7 mouse cellular contexts compared by ENCODE assay signal in the genomic region with DNA sequence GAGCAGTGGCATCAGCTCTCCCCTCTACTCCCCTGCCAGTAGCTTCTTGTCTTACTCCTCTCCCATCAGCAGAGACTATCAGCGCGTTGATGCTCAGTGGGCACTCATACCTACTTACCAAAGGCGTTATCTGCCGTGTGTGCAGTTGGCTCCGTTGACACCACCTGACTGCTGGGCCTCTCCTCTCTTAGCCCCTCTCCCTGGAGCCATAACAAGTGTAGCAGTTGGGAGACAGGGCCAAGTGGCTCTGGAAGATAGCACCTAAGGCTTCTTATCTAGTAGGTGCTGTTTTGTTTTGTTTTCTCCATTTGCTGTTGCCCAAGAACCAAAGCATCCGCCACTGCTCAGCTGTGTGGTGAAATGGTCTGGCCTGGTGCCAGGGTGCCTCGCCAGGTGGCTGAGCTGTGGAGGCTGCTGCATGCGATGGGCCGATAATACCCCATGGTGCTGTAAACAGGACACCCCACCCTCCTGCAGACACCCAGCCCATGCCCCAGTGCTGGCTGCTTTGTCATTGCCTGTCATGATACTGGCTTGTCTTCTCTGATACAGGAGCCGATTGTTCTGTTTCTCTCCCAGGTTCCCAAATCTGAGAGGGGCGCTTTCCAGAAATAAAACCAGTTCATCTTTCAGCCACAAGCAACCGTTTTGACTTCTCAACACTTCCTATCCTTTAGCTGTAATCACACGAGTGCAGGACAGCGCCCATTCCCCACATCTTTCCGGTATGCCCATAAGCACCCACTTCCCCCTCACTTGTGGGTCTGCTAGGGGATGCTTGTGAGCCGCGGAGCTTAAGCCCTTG. TPM values are rescaled to one million over a fixed set of nuclear protein-coding genes. Genes with fewer than 3 reads are reported as not detected.
DNase-seq lines count a peak whose midpoint lies in the region; ATAC-seq and TF ChIP-seq lines count a peak whose summit lies in the region.

No protein-coding gene starts in this region.

- WGBS in kidney, embryonic 15.5 days: 79% methylated on average over 17 of the region's 17 CpGs
- WGBS in thymus, adult 2 months: 7% methylated on average over 17 of the region's 17 CpGs

- H3K27me3 ChIP-seq in kidney, embryonic 15.5 days: no peaks in the 10 kb centered on the region
- H3K27me3 ChIP-seq in megakaryocyte, embryonic 14.5 days (replicated peaks): peaks cover 43% of the 10 kb centered on the region
- H3K27me3 ChIP-seq in thymus, adult 2 months (ENCODE audit: control insufficient read depth, insufficient read depth, low read length): no peaks in the 10 kb centered on the region

- no peak for TF ChIP-seq POLR2A in thymus, adult 2 months (IDR thresholded peaks at IDR 0.05; ENCODE audit: control insufficient read depth, extremely low read depth, insufficient read depth, low read length, poor library complexity)

- H3K4me2 ChIP-seq in kidney, embryonic 15.5 days: no peak overlapping the region

- DNase-seq in ovary, adult 18-20 months (ENCODE audit: low spot score): peak; percentile 26
- DNase-seq in ovary, postnatal 10 days (ENCODE audit: low spot score): no peak
- peak; percentile 30 to 72 for DNase-seq in adrenal gland, postnatal 36 days
- peak; percentile 71 for DNase-seq in gastrocnemius, postnatal 10 days
- DNase-seq in thymus, adult 2 months: peak; percentile 90

- no peak overlapping the region for H3K9ac ChIP-seq in kidney, embryonic 15.5 days

- peaks cover 31% of the 10 kb centered on the region for H3K4me1 ChIP-seq in kidney, embryonic 15.5 days
- H3K4me1 ChIP-seq in megakaryocyte, embryonic 14.5 days: peaks cover 58% of the 10 kb centered on the region
- H3K4me1 ChIP-seq in thymus, adult 2 months (replicated peaks; ENCODE audit: control insufficient read depth, insufficient read depth, low read length): peaks cover 55% of the 10 kb centered on the region

- no peaks in the 10 kb centered on the region for H3K9me3 ChIP-seq in kidney, embryonic 15.5 days (replicated peaks)
- H3K9me3 ChIP-seq in megakaryocyte, embryonic 14.5 days: no peaks in the 10 kb centered on the region

- peak overlapping the region; percentile 45; the same call in 1 of the 2 replicates for H3K27ac ChIP-seq in kidney, embryonic 15.5 days
- H3K27ac ChIP-seq in thymus, adult 2 months (ENCODE audit: control insufficient read depth, insufficient read depth, low read length): peak overlapping the region; percentile 95

- no peaks in the 10 kb centered on the region for H3K36me3 ChIP-seq in kidney, embryonic 15.5 days
- H3K36me3 ChIP-seq in megakaryocyte, embryonic 14.5 days (replicated peaks; ENCODE audit: low read length): peaks cover 45% of the 10 kb centered on the region
- no peaks in the 10 kb centered on the region; the same call in 1 of the 2 replicates for H3K36me3 ChIP-seq in thymus, adult 2 months (ENCODE audit: control insufficient read depth, insufficient read depth, low read length)

- no peak for TF ChIP-seq CTCF in thymus, adult 2 months (IDR thresholded peaks at IDR 0.05; ENCODE audit: borderline replicate concordance, control insufficient read depth, extremely low read depth, insufficient read depth, low read length, poor library complexity)

- ATAC-seq in kidney, embryonic 15.5 days (replicated peaks; ENCODE audit: low FRiP score): peak; percentile 81

- no peak overlapping the region for H3K4me3 ChIP-seq in kidney, embryonic 15.5 days (replicated peaks)
- H3K4me3 ChIP-seq in megakaryocyte, embryonic 14.5 days (replicated peaks): peak overlapping the region; percentile 88
- H3K4me3 ChIP-seq in thymus, adult 2 months (ENCODE audit: control insufficient read depth, insufficient read depth, low read length): peak overlapping the region; percentile 51

RNA-seq across cellular contexts. Expression of a gene that starts 19.9 kb away (rescaled TPM):
- total RNA-seq in adrenal gland, postnatal 36 days (2021): 10 to 100 TPM; 13.7 to 15.4 TPM
- 10 to 100 TPM in 1 of 2 experiments, 1 to 10 TPM in 1; 9.0 to 14.5 TPM for total RNA-seq in gastrocnemius, postnatal 10 days (2021)
- polyA plus RNA-seq in kidney, embryonic 15.5 days (2015; fragmentation: Nextera tagmentation; extraction: Ambion mirVana): 10.5 TPM in 2 replicates
- polyA plus RNA-seq in megakaryocyte, embryonic 14.5 days (2012; ENCODE audit: insufficient read depth, low replicate concordance): 42.4 and 44.8 TPM in 2 replicates
- polyA plus RNA-seq in thymus, adult 2 months (2012; rRNA removed): 204 and 224 TPM in 2 replicates

RNA-seq across cellular contexts. Expression of a gene that starts 27.8 kb away (rescaled TPM):
- total RNA-seq in adrenal gland, postnatal 36 days (2021): 10 to 100 TPM; 70.3 to 75.0 TPM
- 10 to 100 TPM; 42.7 to 43.8 TPM for total RNA-seq in gastrocnemius, postnatal 10 days (2021)
- polyA plus RNA-seq in kidney, embryonic 15.5 days (2015; fragmentation: Nextera tagmentation; extraction: Ambion mirVana): 92.8 and 98.2 TPM in 2 replicates
- polyA plus RNA-seq in megakaryocyte, embryonic 14.5 days (2012; ENCODE audit: insufficient read depth, low replicate concordance): 11.3 and 13.2 TPM in 2 replicates
- polyA plus RNA-seq in thymus, adult 2 months (2012; rRNA removed): 89.3 and 107 TPM in 2 replicates

RNA-seq across cellular contexts. Expression of a gene that starts 46.6 kb away (rescaled TPM):
- total RNA-seq in adrenal gland, postnatal 36 days (2021): 10 to 100 TPM; 48.5 to 51.9 TPM
- 10 to 100 TPM; 29.7 to 31.8 TPM for total RNA-seq in gastrocnemius, postnatal 10 days (2021)
- 78.7 and 83.4 TPM in 2 replicates for polyA plus RNA-seq in kidney, embryonic 15.5 days (2015; fragmentation: Nextera tagmentation; extraction: Ambion mirVana)
- 0.48 and 11.7 TPM in 2 replicates for polyA plus RNA-seq in megakaryocyte, embryonic 14.5 days (2012; ENCODE audit: insufficient read depth, low replicate concordance)
- 55.5 and 64.8 TPM in 2 replicates for polyA plus RNA-seq in thymus, adult 2 months (2012; rRNA removed)

RNA-seq across cellular contexts. Expression of a gene that starts 57.2 kb away (rescaled TPM):
- total RNA-seq in adrenal gland, postnatal 36 days (2021): 100 to 1,000 TPM; 154 TPM
- total RNA-seq in gastrocnemius, postnatal 10 days (2021): 100 to 1,000 TPM; 192 to 216 TPM
- polyA plus RNA-seq in kidney, embryonic 15.5 days (2015; fragmentation: Nextera tagmentation; extraction: Ambion mirVana): 139 TPM in 2 replicates
- polyA plus RNA-seq in megakaryocyte, embryonic 14.5 days (2012; ENCODE audit: insufficient read depth, low replicate concordance): 4.1 and 20.4 TPM in 2 replicates
- 47.9 and 52.0 TPM in 2 replicates for polyA plus RNA-seq in thymus, adult 2 months (2012; rRNA removed)
